Mouse (Mus musculus): ENCODE measurements around the gene Arhgap15.

- TF ChIP-seq CTCF (IDR thresholded peaks at IDR 0.05 in 2 of 3, conservative IDR thresholded peaks at IDR 0.05 in 1 of 3; ENCODE audit: control insufficient read depth in 1 of 3, insufficient read depth in 1 of 3, low read depth in 2 of 3, low read length in 3 of 3, poor library complexity in 1 of 3, severe bottlenecking in 1 of 3) (no peak), EP300 (IDR thresholded peaks at IDR 0.05; ENCODE audit: low read depth in 1 of 2, low read length in 2 of 2) (no peak), ELF1 (IDR thresholded peaks at IDR 0.05; ENCODE audit: low read depth, low read length) (no peak), TCF12 (IDR thresholded peaks at IDR 0.05; ENCODE audit: low read depth, low read length) (no peak), MEF2A (IDR thresholded peaks at IDR 0.05; ENCODE audit: extremely low read depth, insufficient replicate concordance, low read depth, low read length, poor library complexity, severe bottlenecking) (no peak), POLR2AphosphoS2 (IDR thresholded peaks at IDR 0.05; ENCODE audit: low read length) (no peak), SIN3A (IDR thresholded peaks at IDR 0.05; ENCODE audit: low read length) (no peak)
Measured at GRCm38 (mm10) chr2:44255343-44255742, 506.7 kb downstream of the Arhgap15 start.
